Comparison of ENCODE assay signal across 17 mouse cellular contexts in the genomic region with DNA sequence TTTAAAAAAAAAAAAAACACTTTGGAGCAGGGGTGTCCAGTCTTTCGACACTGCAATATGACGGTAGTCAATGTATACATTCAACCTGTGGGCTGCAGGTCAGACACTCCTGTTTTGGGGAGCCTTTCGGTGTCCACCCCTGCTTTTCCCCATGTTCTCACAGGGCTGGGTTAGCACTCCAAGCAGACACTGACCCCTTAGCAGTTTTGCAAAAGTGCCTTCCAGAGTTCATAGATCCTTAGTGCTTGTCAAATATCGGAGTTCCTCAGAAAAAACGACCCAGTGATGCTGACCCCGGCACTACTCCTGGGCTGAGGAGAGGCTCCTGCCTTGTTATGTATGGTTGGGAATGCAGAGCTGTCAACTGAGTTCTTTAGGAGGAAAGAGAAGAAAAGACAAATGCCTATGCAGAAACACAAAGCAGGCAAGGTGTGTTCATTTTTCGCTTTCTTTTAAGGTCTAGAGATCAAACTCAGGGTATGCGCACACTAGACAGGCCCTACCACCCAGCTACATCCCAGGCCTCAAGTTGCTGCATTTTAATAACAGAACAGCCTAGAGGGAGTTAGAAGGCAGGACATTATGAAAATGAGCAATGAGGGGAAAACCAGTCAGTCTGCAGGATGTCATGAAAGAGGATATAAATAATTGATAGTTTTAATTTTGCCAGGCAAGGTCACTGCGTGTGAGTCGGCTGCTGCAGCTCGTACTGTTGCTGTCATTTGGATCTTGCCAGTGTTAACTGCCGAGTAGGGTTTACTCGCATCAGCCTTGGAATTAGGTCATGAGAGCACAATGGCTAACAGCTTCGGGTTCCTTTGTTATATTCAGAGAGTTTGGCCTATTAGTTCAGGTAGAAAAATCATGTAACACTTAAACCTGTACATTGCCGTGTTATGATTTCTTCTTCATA. TPM values are rescaled to one million over a fixed set of nuclear protein-coding genes. Genes with fewer than 3 reads are reported as not detected.
DNase-seq lines count a peak whose midpoint lies in the region; ATAC-seq lines count a peak whose summit lies in the region.
"Had no signal": no experiment of that assay in that cellular context is flagged by ENCODE, and none has a peak within 500 bp of the region (broad histone marks: within the 10 kb centered on the region; RNA-seq: fewer than 3 reads in every experiment).

No protein-coding gene starts in this region.

- 69% methylated on average over 15 of the region's 15 CpGs for WGBS in midbrain, embryonic 14.5 days
- 89% methylated on average over 15 of the region's 15 CpGs for WGBS in midbrain, embryonic 10.5 days
- WGBS in hindbrain, embryonic 15.5 days: 73% methylated on average over 15 of the region's 15 CpGs

- peak; percentile 18 for DNase-seq in adrenal gland, postnatal 14 days
- no peak for DNase-seq in adrenal gland, postnatal 10 days
- DNase-seq in midbrain, embryonic 14.5 days: peak; percentile 27
- DNase-seq in midbrain, embryonic 10.5 days (ENCODE audit: low spot score): no peak
- DNase-seq in retina, postnatal 1 day: peak; percentile 74
- DNase-seq in left cerebral cortex, adult 8-10 months (ENCODE audit: low spot score in 2 of 2): no peak
- DNase-seq: cerebellum, adult 8-10 months; gastrocnemius, postnatal 10 days; heart, adult 18-20 months; heart, postnatal 36 days; kidney, postnatal 36 days; lung, adult 18-20 months; lung, postnatal 14 days; thymus, postnatal 25 days had no signal

- no peak overlapping the region for H3K4me3 ChIP-seq in midbrain, embryonic 14.5 days (replicated peaks; ENCODE audit: low read depth, low read length)
- H3K4me3 ChIP-seq in midbrain, embryonic 10.5 days: no peak overlapping the region
- H3K4me3 ChIP-seq in hindbrain, embryonic 15.5 days: no peak overlapping the region
- H3K4me3 ChIP-seq: intestine, embryonic 15.5 days; limb, embryonic 10.5 days had no signal

- no peaks in the 10 kb centered on the region for H3K36me3 ChIP-seq in midbrain, embryonic 14.5 days (ENCODE audit: control insufficient read depth, insufficient read depth, low read length)
- no peaks in the 10 kb centered on the region for H3K36me3 ChIP-seq in midbrain, embryonic 10.5 days
- H3K36me3 ChIP-seq in hindbrain, embryonic 15.5 days: no peaks in the 10 kb centered on the region
- H3K36me3 ChIP-seq: intestine, embryonic 15.5 days; limb, embryonic 10.5 days had no signal

- ATAC-seq in midbrain, embryonic 14.5 days (ENCODE audit: low FRiP score, low TSS enrichment): peak; percentile 40; the same call in 1 of the 2 replicates
- ATAC-seq in hindbrain, embryonic 15.5 days (ENCODE audit: low FRiP score, low read depth): peak; percentile 73
- ATAC-seq: intestine, embryonic 15.5 days had no signal

- no peaks in the 10 kb centered on the region for H3K27me3 ChIP-seq in midbrain, embryonic 14.5 days (ENCODE audit: control insufficient read depth, insufficient read depth, low read length)
- H3K27me3 ChIP-seq in midbrain, embryonic 10.5 days (ENCODE audit: low read depth, poor library complexity, severe bottlenecking): no peaks in the 10 kb centered on the region
- no peaks in the 10 kb centered on the region for H3K27me3 ChIP-seq in hindbrain, embryonic 15.5 days
- H3K27me3 ChIP-seq: intestine, embryonic 15.5 days had no signal

- 0 out of 2 replicates have a peak overlapping the region, but pooled peaks have one; percentile 13 for H3K27ac ChIP-seq in midbrain, embryonic 14.5 days (replicated peaks; ENCODE audit: low read depth, low read length)
- H3K27ac ChIP-seq in midbrain, embryonic 10.5 days (replicated peaks): no peak overlapping the region
- H3K27ac ChIP-seq in hindbrain, embryonic 15.5 days (replicated peaks): no peak overlapping the region
- H3K27ac ChIP-seq: intestine, embryonic 15.5 days; limb, embryonic 10.5 days had no signal

- H3K4me1 ChIP-seq in midbrain, embryonic 14.5 days (ENCODE audit: control insufficient read depth, insufficient read depth, low read length): no peaks in the 10 kb centered on the region
- H3K4me1 ChIP-seq in midbrain, embryonic 10.5 days: peaks cover 16% of the 10 kb centered on the region
- H3K4me1 ChIP-seq in hindbrain, embryonic 15.5 days (replicated peaks): no peaks in the 10 kb centered on the region
- H3K4me1 ChIP-seq: intestine, embryonic 15.5 days had no signal

- H3K9me3 ChIP-seq in midbrain, embryonic 14.5 days (ENCODE audit: control insufficient read depth, low read length): no peaks in the 10 kb centered on the region
- H3K9me3 ChIP-seq in midbrain, embryonic 10.5 days (replicated peaks): no peaks in the 10 kb centered on the region
- no peaks in the 10 kb centered on the region for H3K9me3 ChIP-seq in hindbrain, embryonic 15.5 days
- H3K9me3 ChIP-seq: intestine, embryonic 15.5 days; limb, embryonic 10.5 days had no signal

- no peak overlapping the region for H3K4me2 ChIP-seq in midbrain, embryonic 14.5 days (ENCODE audit: low read length)
- H3K4me2 ChIP-seq in hindbrain, embryonic 15.5 days: no peak overlapping the region
- H3K4me2 ChIP-seq: intestine, embryonic 15.5 days had no signal

- no peak overlapping the region for H3K9ac ChIP-seq in midbrain, embryonic 14.5 days (replicated peaks; ENCODE audit: low read length)
- H3K9ac ChIP-seq in hindbrain, embryonic 15.5 days: no peak overlapping the region
- H3K9ac ChIP-seq: intestine, embryonic 15.5 days had no signal

RNA-seq across cellular contexts. Expression of a gene that starts 9.0 kb away (rescaled TPM):
- total RNA-seq in adrenal gland, postnatal 14 days (2021): 20.6 and 22.8 TPM in 2 replicates
- total RNA-seq in adrenal gland, postnatal 10 days (2021): 10 to 100 TPM; 19.9 to 20.7 TPM
- polyA plus RNA-seq in midbrain, embryonic 14.5 days (2014; fragmentation: Nextera tagmentation; extraction: Ambion mirVana): 17.1 and 20.5 TPM in 2 replicates
- polyA plus RNA-seq in midbrain, embryonic 10.5 days (2016; fragmentation: Nextera tagmentation; extraction: Ambion mirVana): 24.9 and 25.1 TPM in 2 replicates
- polyA plus RNA-seq in hindbrain, embryonic 15.5 days (2015; fragmentation: Nextera tagmentation; extraction: Ambion mirVana): 17.8 and 18.8 TPM in 2 replicates
- total RNA-seq in left cerebral cortex, adult 8-10 months (2022): 10 to 100 TPM in 3 of 4 experiments, 1 to 10 TPM in 1; 9.2 to 12.4 (median 11.3) TPM

Comparison
In these comparisons a context has a peak if more than half of its experiments do, and no peak if none do; other contexts are left out.
1. DNase-seq: peak in adrenal gland, postnatal 14 days (single experiment), midbrain, embryonic 14.5 days (single experiment) and retina, postnatal 1 day (single experiment); none in adrenal gland, postnatal 10 days (single experiment), midbrain, embryonic 10.5 days (single experiment) and left cerebral cortex, adult 8-10 months (0 of 2).